Mouse (Mus musculus) liver, embryonic 15.5 days (tissue): Measurements from ENCODE around the gene Utp14b. TPM values are rescaled to one million over a fixed set of nuclear protein-coding genes. Genes with fewer than 3 reads are reported as not detected.

ENCODE experiments used
- ATAC-seq: fragments of 200-750 bp; cut with Nextera tagmentation; 2 replicates; pipeline ENCODE4 v1.8.0; 2017; ENCODE audit warnings: moderate number of reproducible peaks, mild to moderate bottlenecking, moderate library complexity; ENCODE audit not compliant: insufficient read depth
- H3K27ac ChIP-seq: fragments of 300-500 bp; sonication (generic); replicated peaks from 2 replicates; pipeline ENCODE4 v1.5.1; 2015; ENCODE audit warnings: mild to moderate bottlenecking, inconsistent platforms
- H3K27me3 ChIP-seq: fragments of 300-500 bp; sonication (generic); 2 replicates; pipeline ENCODE4 v1.6.1; 2015; ENCODE audit warnings: mild to moderate bottlenecking, inconsistent platforms
- H3K36me3 ChIP-seq: fragments of 300-500 bp; sonication (generic); replicated peaks from 2 replicates; pipeline ENCODE4 v1.6.1; 2015; ENCODE audit warnings: moderate library complexity, mild to moderate bottlenecking, inconsistent platforms
- H3K4me1 ChIP-seq: fragments of 300-500 bp; sonication (generic); replicated peaks from 2 replicates; pipeline ENCODE4 v1.6.1; 2015; ENCODE audit warnings: inconsistent platforms
- H3K4me2 ChIP-seq: fragments of 300-500 bp; sonication (generic); 2 replicates; pipeline ENCODE4 v1.6.1; 2015; ENCODE audit warnings: moderate library complexity, mild to moderate bottlenecking, inconsistent platforms
- H3K4me3 ChIP-seq: fragments of 300-500 bp; sonication (generic); replicated peaks from 2 replicates; pipeline ENCODE4 v1.5.1; 2015; ENCODE audit warnings: mild to moderate bottlenecking, inconsistent platforms
- H3K9ac ChIP-seq: fragments of 300-500 bp; sonication (generic); 2 replicates; pipeline ENCODE4 v1.6.1; 2015; ENCODE audit warnings: moderate library complexity, mild to moderate bottlenecking, inconsistent platforms
- H3K9me3 ChIP-seq: fragments of 300-500 bp; sonication (generic); replicated peaks from 2 replicates; pipeline ENCODE4 v1.6.1; 2016; ENCODE audit warnings: inconsistent platforms
- WGBS: fragments of 180-500 bp; shearing (Covaris S2); methylation state at CpG from one replicate; pipeline ENCODE4 v1.1.7; 2015; ENCODE audit warnings: mixed read lengths; ENCODE audit not compliant: insufficient replicate concordance; 5-methylcytosine and 5-hydroxymethylcytosine counted together
- polyA plus RNA-seq: library from polyadenylated mRNA; unstranded; fragments of >200 nt; fragmentation: Nextera tagmentation; extraction: Ambion mirVana; gene quantifications from 2 replicates; pipeline ENCODE4 v1.2.1, GENCODE M21; 2015

The Utp14b gene
- polyA plus RNA-seq, 1 experiment from 2014 or later, result 0.77 TPM

DNA sequence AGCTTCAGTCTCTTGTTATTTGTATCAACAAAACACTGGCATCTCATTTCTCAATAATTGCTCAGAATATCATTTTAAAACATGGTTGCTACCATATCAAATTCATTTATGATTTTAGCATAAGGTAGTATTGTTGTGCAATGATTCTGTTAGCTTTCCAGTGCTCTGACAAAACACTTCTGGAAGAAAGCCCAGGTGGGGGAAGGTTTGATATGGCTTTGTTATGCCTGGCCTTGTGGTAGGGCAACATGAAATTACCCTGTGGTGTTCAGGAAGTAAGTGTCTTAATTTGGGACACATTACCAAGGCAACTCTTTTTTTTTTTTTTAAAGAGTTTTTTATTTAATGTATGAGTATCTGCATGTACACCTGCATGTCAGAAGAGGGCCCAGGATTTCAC, 52.2 kb downstream of the Utp14b start:
- H3K36me3 ChIP-seq, result peaks cover 12% of the 10 kb centered on the region
- no peak overlapping the region for H3K4me2 ChIP-seq
- no peak overlapping the region for H3K4me3 ChIP-seq
- H3K4me1 ChIP-seq, result no peaks in the 10 kb centered on the region
- no peaks in the 10 kb centered on the region for H3K27me3 ChIP-seq
- no peak overlapping the region for H3K27ac ChIP-seq
- H3K9ac ChIP-seq, result no peak overlapping the region
- no peaks in the 10 kb centered on the region for H3K9me3 ChIP-seq
- ATAC-seq, result no peak

GRCm38 (mm10) chr1:78710613-78711329, 52.9 kb downstream of the Utp14b start:
- Histone ChIP-seq H3K36me3 (peaks cover 8% of the 10 kb centered on the region), H3K9me3 (no peaks in the 10 kb centered on the region), H3K4me1 (no peaks in the 10 kb centered on the region), H3K9ac (no peak overlapping the region), H3K27ac (no peak overlapping the region), H3K4me3 (no peak overlapping the region), H3K27me3 (no peaks in the 10 kb centered on the region), H3K4me2 (no peak overlapping the region)
- 36% methylated on average over 5 of the region's 5 CpGs for WGBS
- no peak for ATAC-seq

Other genes starting within 250 kb of the Utp14b start
- gene Farsb, start 169.1 kb upstream of the Utp14b start, polyA plus RNA-seq, result 85.4 and 91.0 TPM in 2 replicates
- not detected in 2 replicates for gene Mogat1, start 147.0 kb upstream of the Utp14b start, polyA plus RNA-seq
- 0.02 TPM in 1 of 2 replicates, not detected in the other for gene BC035947, start 145.9 kb upstream of the Utp14b start, polyA plus RNA-seq
- gene Acsl3, start 213 bp upstream of the Utp14b start, polyA plus RNA-seq, result 19.9 and 21.1 TPM in 2 replicates
- 0.26 and 0.30 TPM in 2 replicates for gene Kcne4, start 158.7 kb downstream of the Utp14b start, polyA plus RNA-seq